Mouse (Mus musculus): ENCODE measurements at regions not wholly inside any gene's neighbourhood (a gene's known extent, or its start where the extent isn't known, plus 50 kb on each side); places are given as distances from the start of the nearest gene placed in this dataset.

DNA sequence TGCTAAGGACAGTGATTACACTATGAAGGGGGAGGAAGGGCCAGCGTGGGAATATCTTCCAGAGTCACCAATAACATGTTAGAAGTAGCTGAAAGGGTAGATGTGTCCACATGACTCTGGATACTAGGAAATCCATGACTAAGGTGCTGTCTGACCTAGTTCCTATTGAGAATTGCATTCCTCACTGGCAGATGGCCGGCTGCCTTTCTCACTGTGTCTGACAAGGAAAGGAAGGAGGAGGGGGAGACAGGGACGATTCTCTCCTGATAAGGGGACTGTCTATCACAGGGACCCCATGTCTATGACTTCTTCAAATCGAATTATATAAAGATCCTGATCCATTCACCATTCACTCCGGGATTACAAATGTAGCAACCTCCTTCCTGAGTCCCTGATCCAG lies 289.9 kb downstream of the Zfp326 start:
- Histone ChIP-seq H3K9ac (no peak overlapping the region), H3K27me3 (replicated peaks) (no peaks in the 10 kb centered on the region), H3K4me3 (no peak overlapping the region), H3K4me1 (peaks cover 20% of the 10 kb centered on the region), H3K36me3 (replicated peaks) (no peaks in the 10 kb centered on the region), H3K9me3 (no peaks in the 10 kb centered on the region), H3K4me2 (no peak overlapping the region), H3K27ac (no peak overlapping the region)
- 70% methylated on average over 5 of the region's 5 CpGs for WGBS
- no peak for ATAC-seq (replicated peaks)

DNA sequence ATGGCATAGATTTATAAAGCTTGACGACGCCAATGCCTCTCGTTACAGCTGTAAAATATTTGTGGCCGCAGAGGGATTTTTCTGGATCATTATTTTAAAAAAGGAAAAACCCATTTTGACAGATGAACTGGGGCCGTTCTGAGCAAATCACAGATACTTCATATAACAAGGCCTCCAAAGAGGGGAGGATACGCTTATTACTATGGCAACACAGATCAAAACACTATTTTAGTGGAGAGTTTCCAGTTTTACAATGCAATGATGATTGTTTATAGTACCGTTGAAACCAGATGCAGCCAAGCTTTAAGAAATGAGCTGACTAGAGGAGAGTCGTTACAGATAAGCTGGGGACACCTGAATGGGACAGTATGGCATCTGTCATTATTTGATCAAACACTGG lies 287.8 kb downstream of the Zfp326 start:
- H3K9ac ChIP-seq = no peak overlapping the region
- H3K27ac ChIP-seq = no peak overlapping the region
- peaks cover 20% of the 10 kb centered on the region for H3K4me1 ChIP-seq
- H3K9me3 ChIP-seq = no peaks in the 10 kb centered on the region
- 0 out of 2 replicates have a peak, but pooled peaks have one; percentile 40 for ATAC-seq (replicated peaks)
- H3K4me2 ChIP-seq = no peak overlapping the region
- H3K36me3 ChIP-seq (replicated peaks) = no peaks in the 10 kb centered on the region
- WGBS = 66% methylated on average over 8 of the region's 8 CpGs
- no peak overlapping the region for H3K4me3 ChIP-seq
- no peaks in the 10 kb centered on the region for H3K27me3 ChIP-seq (replicated peaks)

DNA sequence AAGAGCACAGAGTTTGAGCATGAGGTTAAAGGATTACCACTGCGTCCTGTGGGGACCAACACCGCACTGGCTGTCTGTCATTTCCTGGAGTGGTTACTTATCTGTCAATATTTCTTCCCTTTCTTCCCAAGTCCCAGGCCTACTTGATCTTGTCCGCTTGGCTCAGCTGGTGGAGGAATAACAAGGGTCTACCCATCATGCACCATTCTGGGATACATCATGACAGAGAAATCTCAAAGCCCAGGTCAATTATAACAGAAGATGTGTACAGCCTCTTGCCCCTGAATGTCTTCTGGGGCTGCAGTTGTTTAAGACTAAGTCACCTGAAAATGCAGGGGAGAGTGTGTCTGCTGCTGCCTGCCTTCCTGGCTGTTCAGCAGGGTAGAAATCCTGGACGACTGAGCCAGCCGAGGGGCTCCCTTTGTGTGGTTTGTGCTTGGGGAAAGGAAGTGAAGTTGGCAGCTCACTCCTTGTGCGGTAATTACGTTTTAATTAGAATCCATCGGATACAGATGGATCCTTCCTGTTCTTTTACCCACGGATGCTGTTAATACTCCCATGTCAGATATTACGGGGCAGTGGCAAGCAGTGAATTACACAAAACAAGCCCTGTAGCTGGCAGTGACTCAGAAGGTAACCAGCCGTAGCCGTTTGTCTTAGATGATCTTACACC lies 286.8 kb downstream of the Zfp326 start:
- H3K36me3 ChIP-seq (replicated peaks) = no peaks in the 10 kb centered on the region
- peak overlapping the region; percentile 70 for H3K27ac ChIP-seq
- H3K4me2 ChIP-seq = no peak overlapping the region
- peaks cover 20% of the 10 kb centered on the region for H3K4me1 ChIP-seq
- 25% methylated on average over 12 of the region's 12 CpGs for WGBS
- ATAC-seq (replicated peaks) = peak; percentile 60
- peak overlapping the region; percentile 25; the same call in 1 of the 2 replicates for H3K9ac ChIP-seq
- H3K27me3 ChIP-seq (replicated peaks) = no peaks in the 10 kb centered on the region
- H3K9me3 ChIP-seq = no peaks in the 10 kb centered on the region
- H3K4me3 ChIP-seq = no peak overlapping the region

DNA sequence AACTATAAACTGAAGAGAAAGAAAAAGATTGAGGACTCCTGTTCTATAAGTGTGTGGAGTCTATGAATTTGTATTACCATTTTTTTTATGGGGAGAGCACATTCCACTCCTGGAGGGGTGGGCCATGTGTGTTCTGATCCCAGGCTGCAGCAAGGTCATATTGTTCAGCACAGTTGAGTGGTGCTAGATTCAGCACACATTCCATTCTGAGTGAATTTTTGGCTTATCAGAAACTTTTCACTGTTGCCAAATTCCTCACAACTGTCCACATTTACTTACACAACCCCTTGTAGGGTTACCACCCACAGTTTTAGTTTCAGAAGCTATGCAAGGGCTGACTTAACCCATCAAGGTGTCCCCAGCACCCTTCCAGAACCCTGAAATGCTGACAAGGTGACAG lies 262.7 kb downstream of the Zfp326 start:
- no peaks in the 10 kb centered on the region for H3K36me3 ChIP-seq (replicated peaks)
- no peak for ATAC-seq (replicated peaks)
- no peaks in the 10 kb centered on the region for H3K4me1 ChIP-seq
- no peak overlapping the region for H3K4me2 ChIP-seq
- H3K9me3 ChIP-seq = no peaks in the 10 kb centered on the region
- no peaks in the 10 kb centered on the region for H3K27me3 ChIP-seq (replicated peaks)
- no peak overlapping the region for H3K27ac ChIP-seq
- H3K4me3 ChIP-seq = no peak overlapping the region
- no peak overlapping the region for H3K9ac ChIP-seq

DNA sequence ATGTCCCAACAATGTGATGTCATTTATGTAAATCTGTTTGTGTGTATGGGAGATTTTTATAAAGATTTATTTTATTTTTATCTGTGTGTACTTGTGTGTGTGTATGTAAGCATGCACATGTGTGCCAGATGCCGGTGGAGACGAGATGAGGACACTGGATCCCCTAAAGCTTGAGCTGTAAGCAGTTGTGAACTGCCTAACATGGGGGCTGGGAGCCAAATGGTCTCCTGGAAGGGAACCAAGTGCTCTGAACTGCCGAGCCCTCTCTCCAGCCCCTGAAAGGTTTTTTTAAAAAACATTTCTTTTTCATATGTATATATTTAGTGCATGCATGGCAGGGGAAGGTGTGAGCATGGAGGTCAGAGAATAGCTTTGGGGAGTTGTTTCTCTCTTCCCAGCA lies 246.6 kb downstream of the Zfp326 start:
- Histone ChIP-seq H3K4me1 (peaks cover 16% of the 10 kb centered on the region; the same call in 1 of the 2 replicates), H3K27ac (no peak overlapping the region), H3K27me3 (replicated peaks) (no peaks in the 10 kb centered on the region), H3K9ac (no peak overlapping the region), H3K4me3 (no peak overlapping the region), H3K4me2 (no peak overlapping the region), H3K36me3 (replicated peaks) (no peaks in the 10 kb centered on the region), H3K9me3 (no peaks in the 10 kb centered on the region)
- 61% methylated on average over 3 of the region's 3 CpGs for WGBS
- no peak for ATAC-seq (replicated peaks)

DNA sequence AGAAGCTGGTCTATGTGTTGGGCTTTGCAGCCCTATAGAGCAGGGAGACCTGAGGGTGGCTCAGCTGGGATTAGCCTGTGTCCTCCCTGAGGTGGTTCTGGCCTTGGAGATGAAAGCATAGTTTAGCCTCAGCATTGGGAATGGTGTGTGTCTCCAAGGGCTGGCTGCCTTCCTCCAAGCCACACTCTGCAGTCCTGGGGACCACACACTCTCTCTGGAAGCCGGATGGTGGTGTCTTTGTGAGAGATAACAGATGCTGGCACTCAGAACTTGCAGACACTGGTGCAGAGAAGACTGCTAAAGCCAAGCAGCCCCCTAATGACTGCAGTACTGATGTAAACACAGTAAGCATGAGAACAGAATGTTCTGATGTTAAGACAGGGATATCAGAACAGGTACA lies 243.2 kb downstream of the Zfp326 start:
- Histone ChIP-seq H3K36me3 (replicated peaks) (no peaks in the 10 kb centered on the region), H3K27me3 (replicated peaks) (no peaks in the 10 kb centered on the region), H3K9me3 (no peaks in the 10 kb centered on the region), H3K4me3 (no peak overlapping the region), H3K9ac (no peak overlapping the region), H3K4me2 (no peak overlapping the region), H3K4me1 (peaks cover 13% of the 10 kb centered on the region; the same call in 1 of the 2 replicates), H3K27ac (no peak overlapping the region)
- ATAC-seq (replicated peaks) = no peak
- 63% methylated on average over 1 of the region's 1 CpGs for WGBS

DNA sequence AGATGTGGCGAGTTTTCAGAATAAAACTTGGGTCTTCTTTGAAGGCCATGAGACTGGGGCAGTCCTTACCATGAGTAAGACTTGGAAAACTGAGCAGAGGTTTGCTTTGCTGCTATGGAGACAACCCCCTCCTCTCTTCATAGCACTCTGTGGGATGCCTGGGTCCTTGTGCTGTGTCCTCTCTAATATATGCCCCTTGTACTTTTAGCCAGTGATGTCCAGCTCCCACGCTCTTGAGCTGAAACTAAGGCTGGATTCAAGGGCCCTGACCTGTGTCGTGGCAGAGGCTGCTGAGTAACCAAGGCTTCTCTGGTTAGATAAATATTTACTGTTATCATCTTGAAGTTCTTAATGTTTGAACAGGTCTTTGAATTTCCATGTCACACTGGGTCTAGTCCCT lies 236.8 kb downstream of the Zfp326 start:
- Histone ChIP-seq H3K9ac (no peak overlapping the region), H3K27ac (no peak overlapping the region), H3K9me3 (no peaks in the 10 kb centered on the region), H3K4me3 (no peak overlapping the region), H3K27me3 (replicated peaks) (no peaks in the 10 kb centered on the region), H3K4me1 (no peaks in the 10 kb centered on the region), H3K4me2 (no peak overlapping the region), H3K36me3 (replicated peaks) (no peaks in the 10 kb centered on the region)
- ATAC-seq (replicated peaks) = no peak
- 90% methylated on average over 3 of the region's 3 CpGs for WGBS

DNA sequence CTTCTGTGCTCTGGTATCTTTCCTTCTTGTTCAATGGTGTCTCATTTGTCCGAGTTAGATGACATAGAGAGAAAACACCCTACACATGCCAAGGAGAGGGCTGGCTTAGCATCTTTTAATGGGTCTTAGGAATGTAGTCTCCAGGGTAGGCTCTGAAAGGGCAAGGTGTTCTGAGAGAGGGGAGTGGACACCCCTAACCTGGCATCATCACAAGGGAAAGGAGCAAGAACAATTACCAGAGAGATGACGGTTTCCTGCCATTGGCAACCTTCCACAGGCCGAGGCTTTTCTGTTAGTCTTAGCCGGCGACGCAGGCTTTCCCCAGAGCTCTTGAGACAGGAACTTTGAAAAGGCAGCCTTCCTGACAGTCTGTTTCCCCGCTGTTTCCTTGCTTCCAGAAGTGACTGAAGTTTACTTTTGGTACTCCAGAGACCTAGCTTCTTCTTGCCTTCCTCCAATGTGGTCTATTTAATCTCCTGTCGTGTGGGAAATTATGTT lies 232.2 kb downstream of the Zfp326 start:
- WGBS = 69% methylated on average over 8 of the region's 8 CpGs
- no peak overlapping the region for H3K9ac ChIP-seq
- ATAC-seq (replicated peaks) = no peak
- no peak overlapping the region for H3K27ac ChIP-seq
- no peak overlapping the region for H3K4me3 ChIP-seq
- no peaks in the 10 kb centered on the region for H3K9me3 ChIP-seq
- H3K4me2 ChIP-seq = no peak overlapping the region
- no peaks in the 10 kb centered on the region for H3K36me3 ChIP-seq (replicated peaks)
- no peaks in the 10 kb centered on the region for H3K27me3 ChIP-seq (replicated peaks)
- no peaks in the 10 kb centered on the region for H3K4me1 ChIP-seq

DNA sequence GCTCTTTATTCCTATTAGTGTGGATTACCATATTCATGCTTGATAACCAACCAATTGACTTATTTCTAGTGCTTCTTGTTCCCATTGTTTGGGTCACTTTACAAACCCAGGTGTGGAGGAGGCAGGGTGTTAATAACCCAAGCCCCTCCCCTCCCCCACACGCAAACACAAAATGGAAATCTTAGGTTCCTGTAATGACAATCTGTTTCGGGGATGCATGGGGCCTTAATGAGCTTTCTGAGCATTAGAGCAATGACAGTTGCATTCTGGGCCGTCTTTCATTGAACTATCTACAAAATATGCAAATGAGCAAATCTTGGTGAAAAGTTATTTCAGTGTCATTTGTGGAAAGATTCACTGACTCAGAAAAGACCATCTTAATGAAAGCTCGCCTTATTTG lies 225.9 kb downstream of the Zfp326 start:
- 65% methylated on average over 4 of the region's 4 CpGs for WGBS
- Histone ChIP-seq H3K27ac (no peak overlapping the region), H3K4me3 (no peak overlapping the region), H3K9me3 (no peaks in the 10 kb centered on the region), H3K36me3 (replicated peaks) (no peaks in the 10 kb centered on the region), H3K4me1 (no peaks in the 10 kb centered on the region), H3K27me3 (replicated peaks) (no peaks in the 10 kb centered on the region), H3K4me2 (no peak overlapping the region), H3K9ac (no peak overlapping the region)
- ATAC-seq (replicated peaks) = no peak

DNA sequence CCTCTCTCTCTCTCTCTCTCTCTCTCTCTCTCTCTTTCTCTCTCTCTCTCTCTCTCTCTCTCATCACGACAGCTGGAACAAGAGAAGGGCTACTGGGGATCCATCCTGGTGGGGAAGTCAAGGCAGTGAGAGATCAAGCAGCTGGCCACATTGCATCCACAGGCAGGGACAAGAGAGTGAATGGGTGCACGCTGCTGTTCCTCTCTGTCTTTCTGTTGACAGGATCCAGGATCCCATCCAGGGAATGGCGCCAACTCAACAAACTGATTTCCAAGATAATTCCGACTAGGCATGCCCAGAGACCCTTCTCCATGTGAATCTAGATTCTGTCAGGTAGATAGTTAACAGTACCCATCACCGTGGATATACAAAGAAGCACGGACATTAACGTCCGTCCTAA lies 222.5 kb downstream of the Zfp326 start:
- no peak overlapping the region for H3K27ac ChIP-seq
- WGBS = 92% methylated on average over 8 of the region's 8 CpGs
- ATAC-seq (replicated peaks) = no peak

DNA sequence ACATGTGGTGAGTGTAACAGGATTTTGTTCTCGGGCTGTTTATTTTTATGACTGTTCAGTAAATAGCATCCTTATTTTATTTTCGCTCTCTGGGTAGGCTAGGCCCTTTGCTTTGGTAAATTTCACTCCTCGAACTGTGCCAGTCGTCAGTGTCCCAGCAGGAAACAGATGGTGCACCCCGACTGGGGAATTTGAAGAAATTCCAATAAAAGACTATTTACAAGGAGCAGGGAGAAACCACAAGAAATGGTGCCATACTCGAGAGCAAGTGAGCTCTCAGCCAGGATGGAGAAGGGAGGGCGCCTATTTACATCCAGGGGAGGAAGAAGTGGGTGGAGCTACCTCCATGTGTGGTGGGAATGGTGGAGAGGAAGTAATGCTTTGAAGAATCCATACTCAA lies 213.0 kb downstream of the Zfp326 start:
- Histone ChIP-seq H3K27ac (no peak overlapping the region), H3K9ac (no peak overlapping the region), H3K4me3 (no peak overlapping the region), H3K27me3 (replicated peaks) (no peaks in the 10 kb centered on the region), H3K9me3 (no peaks in the 10 kb centered on the region), H3K36me3 (replicated peaks) (no peaks in the 10 kb centered on the region), H3K4me2 (no peak overlapping the region), H3K4me1 (no peaks in the 10 kb centered on the region)
- WGBS = 67% methylated on average over 7 of the region's 7 CpGs
- no peak for ATAC-seq (replicated peaks)

More for the DNA sequence above, 222.5 kb downstream of the Zfp326 start:
- Histone ChIP-seq H3K27me3 (replicated peaks) (no peaks in the 10 kb centered on the region), H3K9me3 (no peaks in the 10 kb centered on the region), H3K36me3 (replicated peaks) (no peaks in the 10 kb centered on the region), H3K9ac (no peak overlapping the region), H3K4me3 (no peak overlapping the region), H3K4me2 (no peak overlapping the region), H3K4me1 (no peaks in the 10 kb centered on the region)

DNA sequence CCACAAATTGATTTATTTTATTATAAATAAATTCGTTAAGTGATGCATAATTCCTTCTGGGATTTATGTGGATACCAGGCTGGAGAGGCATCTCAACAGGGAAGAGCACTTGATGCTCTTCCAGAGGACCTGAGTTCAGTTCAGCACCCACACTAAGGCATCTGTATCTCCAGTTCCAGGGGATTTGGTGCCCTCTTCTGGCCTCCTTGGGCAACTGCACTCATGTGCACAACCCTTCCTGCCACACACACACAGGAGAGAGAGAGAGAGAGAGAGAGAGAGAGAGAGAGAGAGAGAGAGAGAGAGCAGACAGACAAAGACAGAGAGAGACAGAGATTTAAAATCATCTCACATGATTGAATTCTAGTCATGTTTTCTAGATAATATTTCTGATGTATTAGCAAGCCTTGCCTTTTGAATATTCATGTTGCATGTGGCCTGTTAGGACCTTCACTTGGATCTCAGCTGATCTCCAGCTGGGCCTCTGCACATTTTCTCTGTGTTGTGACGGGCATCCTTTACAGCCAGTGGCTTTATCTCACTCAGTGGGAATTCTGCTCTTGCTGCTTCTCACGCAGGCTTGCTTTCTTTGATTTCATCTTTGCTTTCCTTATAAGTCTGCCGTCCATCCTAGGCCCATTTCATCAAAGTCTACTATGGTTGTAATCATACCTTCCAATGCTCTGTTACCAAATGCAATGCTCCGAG lies 212.3 kb downstream of the Zfp326 start:
- H3K9me3 ChIP-seq = no peaks in the 10 kb centered on the region
- H3K4me2 ChIP-seq = no peak overlapping the region
- H3K27me3 ChIP-seq (replicated peaks) = no peaks in the 10 kb centered on the region
- no peak overlapping the region for H3K4me3 ChIP-seq
- no peak for ATAC-seq (replicated peaks)
- no peaks in the 10 kb centered on the region for H3K36me3 ChIP-seq (replicated peaks)
- no peak overlapping the region for H3K27ac ChIP-seq
- H3K9ac ChIP-seq = no peak overlapping the region
- 63% methylated on average over 5 of the region's 5 CpGs for WGBS
- no peaks in the 10 kb centered on the region for H3K4me1 ChIP-seq

DNA sequence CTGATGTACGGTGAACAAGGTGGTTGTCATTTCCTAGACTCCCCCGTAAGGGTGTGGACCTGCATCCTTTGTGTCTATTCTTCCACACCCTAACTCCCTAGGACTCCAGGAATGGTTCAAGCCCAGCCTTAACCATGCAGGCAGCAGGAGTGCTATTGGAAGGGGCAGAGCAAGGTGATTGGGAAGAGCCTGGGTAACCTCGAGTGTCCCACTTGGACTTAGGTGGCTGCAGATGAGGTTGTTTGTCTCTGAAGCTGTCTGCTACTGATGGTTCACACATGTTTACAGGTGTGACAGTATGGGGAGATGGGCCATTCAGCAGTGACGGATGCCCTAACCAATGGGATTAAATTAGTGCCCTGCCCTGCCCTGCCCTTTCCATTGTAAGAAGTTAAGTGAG lies 207.4 kb downstream of the Zfp326 start:
- H3K4me2 ChIP-seq = no peak overlapping the region
- no peaks in the 10 kb centered on the region for H3K4me1 ChIP-seq
- no peaks in the 10 kb centered on the region for H3K27me3 ChIP-seq (replicated peaks)
- no peaks in the 10 kb centered on the region for H3K9me3 ChIP-seq
- H3K36me3 ChIP-seq (replicated peaks) = no peaks in the 10 kb centered on the region
- WGBS = 85% methylated on average over 4 of the region's 4 CpGs
- no peak for ATAC-seq (replicated peaks)
- H3K27ac ChIP-seq = no peak overlapping the region
- no peak overlapping the region for H3K4me3 ChIP-seq
- H3K9ac ChIP-seq = no peak overlapping the region
